In the genomic region with DNA sequence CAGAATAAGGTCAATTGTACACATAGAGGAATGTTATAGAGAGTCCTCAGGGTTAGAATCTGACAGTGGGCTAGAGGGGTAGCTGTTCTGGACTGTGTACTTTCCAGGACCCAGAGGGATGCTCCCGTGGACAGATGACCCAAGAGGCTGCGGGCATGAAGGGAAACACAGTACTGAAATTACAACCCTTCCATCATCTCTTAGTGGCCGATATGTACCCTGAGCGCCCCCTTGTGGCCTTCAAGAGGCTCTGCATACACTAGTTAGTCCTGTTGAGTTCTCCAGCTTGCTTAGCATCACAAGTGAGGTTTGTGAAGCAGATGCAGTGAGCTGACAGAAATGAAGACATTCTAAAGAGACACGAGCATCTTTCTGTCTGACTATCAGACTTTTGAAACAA, we compare ENCODE assay signal across 8 mouse cellular contexts. TPM values are rescaled to one million over a fixed set of nuclear protein-coding genes. Genes with fewer than 3 reads are reported as not detected.
DNase-seq lines count a peak whose midpoint lies in the region; ATAC-seq and TF ChIP-seq lines count a peak whose summit lies in the region.
"Had no signal": no experiment of that assay in that cellular context is flagged by ENCODE, and none has a peak within 500 bp of the region (broad histone marks: within the 10 kb centered on the region; RNA-seq: fewer than 3 reads in every experiment).

No protein-coding gene starts in this region.

- no peak for TF ChIP-seq POLR2A in bone marrow, adult 2 months (IDR thresholded peaks at IDR 0.05; ENCODE audit: borderline replicate concordance, control insufficient read depth, low read depth, low read length)
- no peak for TF ChIP-seq POLR2A in olfactory bulb, adult 2 months (IDR thresholded peaks at IDR 0.05; ENCODE audit: insufficient read depth, low read depth, low read length)

- H3K4me3 ChIP-seq in bone marrow, adult 2 months (replicated peaks; ENCODE audit: control insufficient read depth, low read depth, low read length) = no peak overlapping the region
- no peak overlapping the region for H3K4me3 ChIP-seq in embryonic facial prominence, embryonic 11.5 days (ENCODE audit: low read depth, low read length)
- no peak overlapping the region for H3K4me3 ChIP-seq in liver, embryonic 13.5 days (replicated peaks)
- no peak overlapping the region for H3K4me3 ChIP-seq in olfactory bulb, adult 2 months (ENCODE audit: insufficient read depth, low read depth, low read length)
- H3K4me3 ChIP-seq: limb, embryonic 12.5 days had no signal

- 8% methylated on average over 5 of the region's 5 CpGs for WGBS in bone marrow, adult 2 months
- WGBS in embryonic facial prominence, embryonic 11.5 days = 9% methylated on average over 5 of the region's 5 CpGs
- WGBS in liver, embryonic 13.5 days (ENCODE audit: insufficient replicate concordance) = 10% methylated on average over 5 of the region's 5 CpGs
- 9% methylated on average over 5 of the region's 5 CpGs for WGBS in olfactory bulb, adult 2 months

- H3K9ac ChIP-seq in embryonic facial prominence, embryonic 11.5 days (replicated peaks; ENCODE audit: low read length) = no peak overlapping the region
- no peak overlapping the region for H3K9ac ChIP-seq in liver, embryonic 13.5 days
- H3K9ac ChIP-seq: limb, embryonic 12.5 days had no signal

- peak; percentile 27 for DNase-seq in 3134 (ENCODE audit: extremely low read depth, insufficient read length, low spot score)
- peak; percentile 64 to 69 for DNase-seq in B cell, adult 2 months
- DNase-seq in embryonic facial prominence, embryonic 11.5 days (ENCODE audit: low spot score) = peak; percentile 77
- peak; percentile 36 for DNase-seq in liver, embryonic 13.5 days

- no peaks in the 10 kb centered on the region for H3K9me3 ChIP-seq in embryonic facial prominence, embryonic 11.5 days (replicated peaks; ENCODE audit: control insufficient read depth, low read length)
- no peaks in the 10 kb centered on the region for H3K9me3 ChIP-seq in liver, embryonic 13.5 days (replicated peaks)
- H3K9me3 ChIP-seq: limb, embryonic 12.5 days had no signal

- no peaks in the 10 kb centered on the region for H3K27me3 ChIP-seq in embryonic facial prominence, embryonic 11.5 days (ENCODE audit: control insufficient read depth, insufficient read depth, low read length)
- H3K27me3 ChIP-seq in liver, embryonic 13.5 days = no peaks in the 10 kb centered on the region
- H3K27me3 ChIP-seq: limb, embryonic 12.5 days had no signal

- H3K4me2 ChIP-seq in embryonic facial prominence, embryonic 11.5 days (ENCODE audit: low read depth, low read length) = no peak overlapping the region
- H3K4me2 ChIP-seq in liver, embryonic 13.5 days = no peak overlapping the region
- H3K4me2 ChIP-seq: limb, embryonic 12.5 days had no signal

- ATAC-seq in embryonic facial prominence, embryonic 11.5 days (replicated peaks; ENCODE audit: insufficient number of reproducible peaks, low FRiP score, low TSS enrichment, low read depth) = 0 out of 2 replicates have a peak, but pooled peaks have one; percentile 48
- peak; percentile 61 for ATAC-seq in inflammation-experienced regulatory T-cells, adult 6 months
- no peak for ATAC-seq in liver, embryonic 13.5 days (ENCODE audit: low read depth)

- H3K27ac ChIP-seq in bone marrow, adult 2 months (ENCODE audit: control insufficient read depth, insufficient read depth, low read depth, low read length, poor library complexity) = no peak overlapping the region
- no peak overlapping the region for H3K27ac ChIP-seq in embryonic facial prominence, embryonic 11.5 days (replicated peaks; ENCODE audit: low read depth, low read length)
- H3K27ac ChIP-seq in liver, embryonic 13.5 days = no peak overlapping the region
- H3K27ac ChIP-seq in olfactory bulb, adult 2 months (ENCODE audit: insufficient read depth, low read depth, low read length) = no peak overlapping the region
- H3K27ac ChIP-seq: limb, embryonic 12.5 days had no signal

- H3K36me3 ChIP-seq in embryonic facial prominence, embryonic 11.5 days (replicated peaks; ENCODE audit: control insufficient read depth, insufficient read depth, low read depth, low read length) = no peaks in the 10 kb centered on the region
- H3K36me3 ChIP-seq in liver, embryonic 13.5 days = no peaks in the 10 kb centered on the region
- H3K36me3 ChIP-seq: limb, embryonic 12.5 days had no signal

- TF ChIP-seq CTCF in bone marrow, adult 2 months (IDR thresholded peaks at IDR 0.05; ENCODE audit: control insufficient read depth, insufficient read depth, low read length) = peak; percentile 81
- peak; percentile 39; the same call in 1 of the 2 replicates for TF ChIP-seq CTCF in olfactory bulb, adult 2 months (IDR thresholded peaks at IDR 0.05; ENCODE audit: insufficient read depth, low read depth, low read length)

- H3K4me1 ChIP-seq in bone marrow, adult 2 months (ENCODE audit: control insufficient read depth, insufficient read depth, low read length) = no peaks in the 10 kb centered on the region
- H3K4me1 ChIP-seq in embryonic facial prominence, embryonic 11.5 days (ENCODE audit: control insufficient read depth, insufficient read depth, low read length) = no peaks in the 10 kb centered on the region
- no peaks in the 10 kb centered on the region for H3K4me1 ChIP-seq in liver, embryonic 13.5 days (replicated peaks)
- no peaks in the 10 kb centered on the region for H3K4me1 ChIP-seq in olfactory bulb, adult 2 months (ENCODE audit: control insufficient read depth, insufficient read depth, low read length)
- H3K4me1 ChIP-seq: limb, embryonic 12.5 days had no signal

RNA-seq across cellular contexts. Expression of gene A430033K04Rik, which starts 36.3 kb away (rescaled TPM):
- 2.2 and 2.6 TPM in 2 replicates for polyA plus RNA-seq in bone marrow, adult 2 months (2011; ENCODE audit: insufficient read depth, insufficient read length, low replicate concordance, missing spikeins)
- 11.7 and 12.3 TPM in 2 replicates for polyA plus RNA-seq in embryonic facial prominence, embryonic 11.5 days (2014; fragmentation: Nextera tagmentation; extraction: Ambion mirVana)
- 10 to 100 TPM in 1 of 3 experiments, 1 to 10 TPM in 2; 6.2 to 11.7 (median 8.7) TPM for polyA plus RNA-seq in inflammation-experienced regulatory T-cells, adult 6 months (2017; shearing (Covaris generic))
- polyA plus RNA-seq in liver, embryonic 13.5 days (2015; fragmentation: Nextera tagmentation; extraction: Ambion mirVana) = 3.5 and 4.6 TPM in 2 replicates
- not detected in 2 replicates for polyA plus RNA-seq in olfactory bulb, adult 2 months (2012; ENCODE audit: insufficient read depth, insufficient read length, low replicate concordance, missing spikeins)

RNA-seq across cellular contexts. Expression of gene Zfp68, which starts 39.4 kb away (rescaled TPM):
- polyA plus RNA-seq in bone marrow, adult 2 months (2011; ENCODE audit: insufficient read depth, insufficient read length, low replicate concordance, missing spikeins) = 14.7 and 33.9 TPM in 2 replicates
- polyA plus RNA-seq in embryonic facial prominence, embryonic 11.5 days (2014; fragmentation: Nextera tagmentation; extraction: Ambion mirVana) = 79.1 and 91.8 TPM in 2 replicates
- 10 to 100 TPM; 47.2 to 51.3 (median 50.6) TPM for polyA plus RNA-seq in inflammation-experienced regulatory T-cells, adult 6 months (2017; shearing (Covaris generic))
- polyA plus RNA-seq in liver, embryonic 13.5 days (2015; fragmentation: Nextera tagmentation; extraction: Ambion mirVana) = 17.3 and 20.6 TPM in 2 replicates
- not detected in 2 replicates for polyA plus RNA-seq in olfactory bulb, adult 2 months (2012; ENCODE audit: insufficient read depth, insufficient read length, low replicate concordance, missing spikeins)

Comparison
In these comparisons a context has a peak if more than half of its experiments do, and no peak if none do; other contexts are left out.
1. DNase-seq: peak in every context shown above with its lines; median percentile 77 in embryonic facial prominence, embryonic 11.5 days; 66 in B cell, adult 2 months; 36 in liver, embryonic 13.5 days; 27 in 3134.
2. RNA of gene Zfp68, which starts 39.4 kb away (polyA plus RNA-seq): 79.1 to 91.8 TPM in embryonic facial prominence, embryonic 11.5 days, 47.2 to 51.3 TPM in inflammation-experienced regulatory T-cells, adult 6 months, 14.7 to 33.9 TPM in bone marrow, adult 2 months and 17.3 to 20.6 TPM in liver, embryonic 13.5 days; not detected in olfactory bulb, adult 2 months; every median in the first group is over 10 times any median in the second.